Mouse (Mus musculus): Measurements from ENCODE around the gene Hs6st3. TPM values are rescaled to one million over a fixed set of nuclear protein-coding genes. Genes with fewer than 3 reads are reported as not detected.

Hs6st3 gene
- total RNA-seq, 1 experiment from 2014 or later = not detected

GRCm38 (mm10) chr14:119741791-119742190, 603.6 kb downstream of the Hs6st3 start:
- no peak for ATAC-seq (replicated peaks; ENCODE audit: low read depth, poor library complexity, severe bottlenecking)

GRCm38 (mm10) chr14:119761376-119761775, 623.2 kb downstream of the Hs6st3 start:
- 0 out of 2 replicates have a peak, but pooled peaks have one; percentile 58 for ATAC-seq (replicated peaks; ENCODE audit: low read depth, poor library complexity, severe bottlenecking)

GRCm38 (mm10) chr14:119772040-119772439, 633.9 kb downstream of the Hs6st3 start:
- ATAC-seq (replicated peaks; ENCODE audit: low read depth, poor library complexity, severe bottlenecking) = no peak

- ATAC-seq (replicated peaks; ENCODE audit: low read depth, poor library complexity, severe bottlenecking) = no peak
Measured at GRCm38 (mm10) chr14:119776261-119776660, 638.1 kb downstream of the Hs6st3 start.

GRCm38 (mm10) chr14:119779982-119780588, 641.9 kb downstream of the Hs6st3 start:
- peak; percentile 98 for ATAC-seq (replicated peaks; ENCODE audit: low read depth, poor library complexity, severe bottlenecking)

- ATAC-seq (replicated peaks; ENCODE audit: low read depth, poor library complexity, severe bottlenecking) = no peak
Measured at GRCm38 (mm10) chr14:119781111-119781510, 643.0 kb downstream of the Hs6st3 start.

- no peak for ATAC-seq (replicated peaks; ENCODE audit: low read depth, poor library complexity, severe bottlenecking)
Measured at GRCm38 (mm10) chr14:119789457-119789856, 651.3 kb downstream of the Hs6st3 start.

- ATAC-seq (replicated peaks; ENCODE audit: low read depth, poor library complexity, severe bottlenecking) = no peak
Measured at GRCm38 (mm10) chr14:119797172-119797850, 659.2 kb downstream of the Hs6st3 start.

GRCm38 (mm10) chr14:119798561-119798960, 660.4 kb downstream of the Hs6st3 start:
- ATAC-seq (replicated peaks; ENCODE audit: low read depth, poor library complexity, severe bottlenecking) = no peak

GRCm38 (mm10) chr14:119800856-119801255, 662.7 kb downstream of the Hs6st3 start:
- ATAC-seq (replicated peaks; ENCODE audit: low read depth, poor library complexity, severe bottlenecking) = no peak

- no peak for ATAC-seq (replicated peaks; ENCODE audit: low read depth, poor library complexity, severe bottlenecking)
Measured at GRCm38 (mm10) chr14:119813898-119814297, 675.8 kb downstream of the Hs6st3 start.

GRCm38 (mm10) chr14:119815616-119816015, 677.5 kb downstream of the Hs6st3 start:
- ATAC-seq (replicated peaks; ENCODE audit: low read depth, poor library complexity, severe bottlenecking) = no peak

- no peak for ATAC-seq (replicated peaks; ENCODE audit: low read depth, poor library complexity, severe bottlenecking)
Measured at GRCm38 (mm10) chr14:119820562-119820961, 682.4 kb downstream of the Hs6st3 start.

- no peak for ATAC-seq (replicated peaks; ENCODE audit: low read depth, poor library complexity, severe bottlenecking)
Measured at GRCm38 (mm10) chr14:119831165-119832011, 693.2 kb downstream of the Hs6st3 start.

GRCm38 (mm10) chr14:119832012-119832325, 693.8 kb downstream of the Hs6st3 start:
- no peak for ATAC-seq (replicated peaks; ENCODE audit: low read depth, poor library complexity, severe bottlenecking)

GRCm38 (mm10) chr14:119832940-119833339, 694.8 kb downstream of the Hs6st3 start:
- ATAC-seq (replicated peaks; ENCODE audit: low read depth, poor library complexity, severe bottlenecking) = no peak

- no peak for ATAC-seq (replicated peaks; ENCODE audit: low read depth, poor library complexity, severe bottlenecking)
Measured at GRCm38 (mm10) chr14:119834008-119834700, 696.0 kb downstream of the Hs6st3 start.

- ATAC-seq (replicated peaks; ENCODE audit: low read depth, poor library complexity, severe bottlenecking) = no peak
Measured at GRCm38 (mm10) chr14:119836051-119836450, 697.9 kb downstream of the Hs6st3 start.

- ATAC-seq (replicated peaks; ENCODE audit: low read depth, poor library complexity, severe bottlenecking) = no peak
Measured at GRCm38 (mm10) chr14:119847540-119847939, 709.4 kb downstream of the Hs6st3 start.

- peak; percentile 57 for ATAC-seq (replicated peaks; ENCODE audit: low read depth, poor library complexity, severe bottlenecking)
Measured at GRCm38 (mm10) chr14:119848759-119849298, 710.7 kb downstream of the Hs6st3 start.
